Mouse (Mus musculus) kidney, postnatal 25 days (tissue): ENCODE data around the gene Fam227b.

Experiments used
- DNase-seq, 2 experiments: peaks; one replicate each; pipeline ENCODE4 v3.0.0; 2021; ENCODE audit warnings: mixed read lengths in 2 of 2

Gene Fam227b

DNA sequence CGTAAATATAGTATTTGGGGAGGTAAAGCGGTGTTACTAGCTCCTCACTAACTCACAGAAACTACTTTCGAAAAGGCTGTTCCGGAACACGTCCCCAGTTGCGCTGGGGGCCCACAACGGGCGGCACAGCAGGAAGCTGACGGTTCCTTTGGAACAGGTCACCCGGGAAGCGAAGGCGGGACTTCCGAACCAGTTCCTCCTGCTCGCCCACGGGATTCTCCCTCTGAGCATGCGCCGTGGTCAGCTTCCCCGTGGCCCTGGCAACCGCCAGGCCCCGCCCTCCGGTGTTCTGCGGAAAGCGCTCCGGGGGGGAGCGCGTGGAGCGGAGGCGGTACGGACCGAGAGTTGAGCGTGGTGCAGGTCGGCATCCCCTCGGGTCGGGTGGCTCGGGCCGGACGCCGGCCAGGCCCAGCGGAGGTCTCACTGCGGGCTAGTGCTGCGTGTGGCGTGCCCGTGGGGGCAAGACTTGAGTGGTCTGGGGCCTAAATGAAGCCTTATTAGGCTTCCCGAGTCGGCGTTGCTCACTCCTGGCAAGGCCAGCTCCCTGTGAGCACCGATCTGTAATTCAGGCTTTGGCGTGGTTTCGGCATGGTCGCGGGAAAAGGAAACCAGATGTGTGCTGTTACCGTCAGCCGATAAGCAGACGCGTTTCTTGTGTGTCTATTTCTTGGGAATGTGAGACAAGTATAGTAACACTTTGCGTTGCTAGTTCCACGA is at the start of gene Fam227b, which contains the start of gene Dtwd1:
Gene Fam227b, minus strand, starts transcription at position 150 of the 717 bp plus-strand sequence.
Gene Dtwd1, plus strand, starts transcription at position 287 of the 717 bp plus-strand sequence.
- peak; percentile 98 to 99 for DNase-seq

DNA sequence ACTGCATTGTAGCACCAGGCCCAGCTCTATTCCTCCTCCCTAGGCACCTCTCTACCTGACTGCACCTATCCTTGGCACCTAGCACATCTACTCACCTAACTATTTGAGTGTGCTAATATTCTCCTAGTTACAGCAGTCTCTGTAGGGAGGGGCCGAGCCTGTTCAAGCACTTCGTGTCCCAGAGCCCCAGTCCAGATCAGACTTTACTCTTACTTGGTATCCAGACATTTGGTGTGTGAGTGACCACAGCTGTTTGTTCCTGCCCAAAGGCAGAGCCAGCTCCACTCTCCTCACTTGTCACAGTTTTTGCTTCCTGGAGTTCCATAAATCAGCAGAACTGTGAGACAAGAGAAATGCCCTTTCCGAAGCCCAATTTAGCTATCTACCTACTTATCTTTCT is 47.2 kb upstream of the Fam227b start:
- DNase-seq, result no peak

DNA sequence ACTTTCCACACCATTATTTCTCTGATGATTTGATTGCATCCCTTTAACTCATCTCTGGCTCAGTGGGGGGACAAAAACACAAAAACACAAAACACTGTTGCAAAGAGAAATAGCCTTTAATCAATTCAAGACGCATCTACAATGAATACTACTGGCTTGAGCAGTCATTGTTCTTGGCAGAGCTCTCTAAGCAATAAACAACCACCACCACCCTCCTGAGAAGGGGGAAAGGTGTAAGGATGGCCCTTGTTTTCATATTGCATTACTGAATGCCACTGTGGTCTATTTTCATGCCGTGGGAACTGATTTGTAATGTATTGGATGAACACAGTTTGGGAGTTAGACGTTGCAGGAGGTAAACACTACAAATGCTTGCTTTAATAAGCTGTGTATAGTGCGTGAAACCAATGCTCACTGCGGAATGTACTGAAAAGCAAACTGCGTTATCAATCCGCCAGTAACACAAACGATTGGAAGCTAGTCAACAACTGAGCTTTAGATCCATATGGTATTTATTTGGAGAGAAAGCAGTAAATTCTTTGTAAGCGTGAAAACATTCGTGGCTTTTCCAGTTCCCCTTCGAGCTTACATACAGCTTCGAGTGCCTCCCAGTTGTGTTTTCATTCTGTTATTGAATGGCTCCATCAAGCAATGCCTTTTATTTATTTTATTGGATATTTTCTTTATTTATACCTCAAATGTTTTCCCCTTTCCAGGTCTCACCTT is 44.0 kb upstream of the Fam227b start:
- no peak for DNase-seq

DNA sequence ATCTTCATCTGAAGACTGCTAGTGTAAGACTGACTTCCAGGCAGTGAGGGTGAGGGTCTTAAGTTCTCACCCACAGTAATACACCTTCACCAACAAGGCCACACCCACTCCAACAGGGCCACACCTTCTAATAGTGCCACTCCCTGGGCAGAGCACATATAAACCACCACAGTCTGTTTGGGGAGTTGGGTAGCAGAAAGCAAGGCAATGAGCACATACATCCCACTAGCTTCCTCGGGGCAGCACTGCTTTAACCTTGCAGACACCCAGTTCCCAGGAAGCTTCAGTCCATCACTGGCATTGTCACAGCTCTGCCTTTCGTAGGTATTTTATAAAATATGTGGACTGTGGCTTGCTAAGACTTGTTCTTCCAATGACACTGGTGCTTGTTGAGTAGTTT is 40.3 kb upstream of the Fam227b start:
- no peak for DNase-seq

DNA sequence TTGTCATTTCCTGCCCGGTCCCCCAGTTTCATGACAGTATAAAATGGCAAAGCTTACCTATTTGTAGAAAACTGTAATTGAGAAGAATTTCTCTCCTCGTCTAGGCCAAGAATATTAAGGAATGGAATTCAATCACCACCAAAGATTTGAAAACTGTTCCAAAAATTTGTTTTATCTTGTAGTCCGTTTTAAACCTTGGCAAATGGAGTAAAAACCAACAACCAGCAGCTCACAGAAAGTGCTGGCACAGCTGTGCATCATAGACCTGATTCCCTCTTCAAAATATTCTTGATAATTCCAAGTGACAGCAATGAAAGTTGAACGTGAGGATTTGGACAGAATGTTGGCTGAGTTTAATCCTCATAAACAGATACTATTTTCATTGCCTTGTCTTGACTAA is 39.5 kb upstream of the Fam227b start:
- no peak for DNase-seq

DNA sequence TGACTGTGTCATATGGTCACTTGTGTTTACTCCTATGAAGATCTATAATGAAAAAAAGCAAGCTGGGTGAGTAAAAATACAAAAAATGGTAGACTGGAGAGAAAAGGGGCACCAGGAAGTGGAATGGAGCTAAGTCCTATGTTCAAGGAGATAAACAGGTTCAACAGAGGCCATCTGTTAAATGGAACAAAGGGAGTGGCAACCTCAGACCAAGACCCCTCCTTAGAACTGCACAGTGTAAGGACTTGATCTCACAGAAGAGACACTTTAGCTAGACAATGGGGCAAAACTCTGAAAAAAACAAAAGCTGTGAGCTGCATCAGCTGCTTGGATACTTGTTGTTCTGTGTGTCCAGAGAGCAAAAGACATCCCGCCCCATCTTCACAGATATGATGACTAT is 19.6 kb upstream of the Fam227b start:
- no peak for DNase-seq

DNA sequence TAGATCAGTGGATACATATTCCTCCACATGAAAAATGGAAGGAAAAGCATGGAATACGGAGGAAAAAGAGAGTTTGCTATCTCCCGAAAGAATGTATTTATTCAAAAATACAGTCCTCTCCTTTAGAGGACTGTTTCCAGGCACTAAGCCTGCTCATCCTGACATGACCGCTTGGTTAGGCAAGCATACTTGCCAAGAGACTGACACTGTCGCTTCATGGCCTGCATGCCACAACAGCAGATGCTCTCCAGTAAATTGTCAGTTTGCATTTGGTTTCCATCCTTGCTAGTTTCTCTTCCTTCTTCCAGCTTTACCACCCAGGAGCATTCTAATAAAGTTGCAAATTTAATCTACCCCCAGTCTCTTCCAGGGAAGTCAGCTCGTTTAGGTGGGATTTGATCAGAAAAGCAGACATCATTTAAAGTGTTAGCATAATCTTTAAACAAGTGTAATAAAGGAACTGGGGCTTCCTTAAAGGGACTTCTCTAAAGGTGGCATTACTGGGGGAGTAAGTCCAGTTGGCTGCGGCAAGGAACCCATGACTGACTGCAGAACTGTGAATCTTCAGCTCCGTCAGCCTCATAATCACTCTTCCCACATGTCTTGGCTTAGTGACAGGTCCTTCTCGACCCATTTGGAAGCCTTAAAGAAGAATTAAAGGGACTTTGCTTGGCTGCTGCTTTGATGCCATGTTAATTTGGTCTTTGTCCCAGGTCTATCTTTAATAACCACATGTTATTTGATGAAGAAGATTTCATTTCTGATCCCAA is 15.2 kb upstream of the Fam227b start:
- no peak for DNase-seq

DNA sequence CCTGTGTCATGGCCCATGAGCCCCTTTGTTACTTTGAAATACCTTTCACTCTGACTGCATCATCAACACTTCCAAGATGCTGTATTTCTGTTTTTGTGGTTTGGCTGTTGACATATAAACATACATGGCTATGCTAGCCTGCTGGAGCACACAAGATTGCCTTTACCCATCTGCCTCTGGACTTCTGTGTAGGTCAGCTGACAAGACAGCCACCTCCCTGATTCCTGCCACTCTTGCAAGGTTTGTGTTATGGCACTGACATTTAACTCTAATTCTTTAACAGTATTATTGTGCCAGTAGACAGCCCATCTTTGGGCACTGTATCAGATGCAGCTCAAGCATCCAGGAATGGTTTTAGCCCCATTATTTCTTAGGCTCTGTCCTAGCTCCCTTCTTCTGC is 14.5 kb upstream of the Fam227b start:
- no peak for DNase-seq

DNA sequence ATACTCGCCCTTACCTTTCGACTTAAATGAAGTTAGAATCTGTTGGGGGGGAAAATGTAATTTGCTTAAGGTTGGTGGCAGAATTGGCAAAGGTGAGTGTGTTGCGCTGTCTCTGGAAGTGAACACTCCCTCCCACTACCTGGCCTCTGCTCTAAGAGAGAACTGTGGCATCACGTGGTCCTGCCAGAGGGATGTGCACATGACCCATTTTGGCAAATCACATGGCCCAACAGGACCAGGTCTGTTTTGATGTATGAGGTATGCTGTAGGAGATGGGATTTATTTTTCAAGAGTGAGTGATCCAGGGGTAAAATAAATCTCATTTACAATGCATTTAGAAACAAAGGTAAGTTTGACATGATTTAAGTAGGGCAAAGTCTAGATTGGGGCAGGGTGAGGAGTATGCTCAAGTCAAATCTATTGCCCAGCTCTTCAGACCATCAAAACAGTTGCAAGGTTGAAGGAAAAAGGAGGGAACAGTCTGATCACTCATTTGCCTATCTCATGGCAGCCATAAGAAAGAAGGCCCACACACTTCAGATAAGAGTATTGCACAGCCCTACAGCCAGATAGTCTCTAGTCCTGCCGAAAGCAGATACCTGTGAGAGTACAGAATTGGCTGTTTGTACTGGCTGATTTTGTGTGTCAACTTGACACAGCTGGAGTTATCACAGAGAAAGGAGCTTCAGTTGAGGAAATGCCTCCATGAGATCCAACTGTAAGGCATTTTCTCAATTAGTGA is 13.6 kb upstream of the Fam227b start:
- no peak for DNase-seq

DNA sequence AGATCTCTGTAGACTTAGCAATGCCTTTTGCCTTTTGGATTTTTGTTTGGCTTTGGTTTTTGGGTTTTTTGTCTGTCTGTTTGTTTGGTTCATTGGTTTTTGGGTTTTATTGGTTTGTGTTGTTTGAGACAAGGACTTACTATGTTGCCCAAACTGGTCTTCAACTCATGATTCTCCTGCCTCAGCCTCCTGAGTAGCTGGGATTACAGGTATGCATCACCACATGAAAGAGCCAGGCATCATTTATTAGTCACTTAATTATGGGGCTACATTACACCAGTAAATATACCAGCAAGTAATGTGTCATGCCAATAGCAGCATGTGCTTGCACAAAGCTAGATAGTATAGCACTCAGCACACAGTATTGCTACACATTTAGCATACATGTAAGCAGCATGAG is 4.1 kb downstream of the Fam227b start:
- no peak for DNase-seq

DNA sequence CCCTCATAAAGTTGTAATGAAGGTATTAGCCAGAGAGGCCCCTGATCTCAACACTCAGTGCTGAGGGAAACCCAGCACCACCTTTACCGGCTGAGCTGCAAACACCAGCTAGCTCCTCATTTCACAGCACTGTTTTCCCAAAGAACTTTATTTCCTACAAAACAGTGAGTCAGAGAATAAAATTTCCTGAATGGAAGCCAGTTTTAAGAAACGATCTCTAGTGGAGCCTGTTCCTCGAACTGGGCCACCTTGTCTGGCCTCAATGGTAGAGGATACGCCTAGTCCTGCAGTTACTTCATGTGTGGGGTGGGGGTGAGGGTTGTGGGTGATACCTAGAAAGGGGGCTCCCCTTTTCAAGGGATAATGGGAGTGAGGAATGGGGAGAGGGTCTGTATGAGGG is 57.2 kb downstream of the Fam227b start:
- no peak for DNase-seq

DNA sequence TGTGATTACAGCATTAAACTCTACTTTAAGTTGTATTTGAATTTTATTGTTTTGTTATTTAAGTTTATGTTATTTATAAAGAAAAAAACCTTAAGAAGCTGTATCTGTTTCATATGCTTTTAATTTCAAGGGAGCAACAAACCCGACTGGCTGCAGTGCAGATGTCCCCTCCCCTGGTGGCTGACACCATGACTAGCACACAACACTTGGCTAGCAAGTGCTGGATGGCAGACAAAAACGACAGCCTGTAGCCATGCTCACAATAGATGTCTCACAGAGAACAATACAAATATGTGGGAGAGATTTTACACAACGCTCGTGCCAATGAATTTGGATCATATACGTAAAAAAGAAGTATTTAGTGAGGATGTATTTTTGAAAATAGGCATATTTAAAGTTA is 61.4 kb downstream of the Fam227b start:
- DNase-seq, result no peak

DNA sequence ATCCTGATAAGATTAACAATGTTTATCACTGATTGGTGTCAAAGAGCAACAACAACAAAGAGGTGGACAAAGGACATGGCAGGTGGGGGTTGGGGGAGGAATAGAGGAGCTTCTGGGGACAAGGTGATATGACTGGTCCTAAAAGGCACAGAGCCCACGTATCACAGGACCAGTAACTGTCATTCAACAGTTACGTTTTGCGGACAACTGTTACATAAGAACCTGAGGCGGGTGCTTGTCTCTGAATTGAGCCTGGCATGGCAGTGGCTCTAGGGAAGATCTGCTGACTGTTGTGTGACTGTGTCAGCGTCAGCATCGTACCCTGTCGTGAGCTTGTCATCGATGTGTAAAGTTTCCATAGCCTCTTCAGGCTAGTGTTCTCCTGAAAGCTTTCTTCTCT is 65.6 kb downstream of the Fam227b start:
- no peak for DNase-seq

DNA sequence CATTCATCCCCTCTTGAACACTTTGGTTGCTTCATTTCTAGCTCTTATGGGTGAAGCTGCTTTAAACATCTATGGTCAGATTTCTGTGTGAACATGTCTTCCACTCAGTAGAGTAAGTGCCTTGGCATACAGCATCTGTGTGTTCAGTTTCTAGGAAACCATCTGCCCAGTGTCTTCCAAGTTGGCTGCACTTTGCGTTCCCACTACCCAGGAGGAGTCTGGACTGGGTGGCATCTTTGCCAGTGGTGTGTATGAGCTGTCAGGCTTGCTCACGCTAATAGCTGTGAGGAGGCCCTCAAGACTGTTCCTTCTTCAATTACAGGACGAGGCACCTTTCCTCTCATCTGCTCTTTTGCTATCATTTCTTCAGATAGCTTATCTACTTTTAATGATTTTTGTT is 67.5 kb downstream of the Fam227b start:
- DNase-seq, result no peak

DNA sequence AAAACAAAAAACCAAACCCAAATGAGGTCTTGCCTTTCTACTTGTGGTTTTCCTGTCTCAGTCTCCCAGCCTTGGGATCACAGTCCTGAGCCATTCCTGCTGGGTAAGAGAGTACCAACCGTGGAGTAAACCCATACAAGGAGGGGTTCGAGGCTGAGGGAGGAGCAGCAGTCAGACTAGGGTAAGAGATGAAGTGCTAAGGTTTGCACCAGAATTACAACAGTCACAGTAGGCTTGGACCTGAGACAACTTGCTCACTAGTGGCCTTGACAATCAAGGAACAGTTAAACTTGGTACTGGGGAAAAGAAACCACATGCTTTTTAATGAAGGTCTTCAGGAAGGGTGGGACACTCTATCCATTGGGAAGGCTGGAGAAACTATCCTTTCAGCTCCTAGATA is 72.7 kb downstream of the Fam227b start:
- no peak for DNase-seq

DNA sequence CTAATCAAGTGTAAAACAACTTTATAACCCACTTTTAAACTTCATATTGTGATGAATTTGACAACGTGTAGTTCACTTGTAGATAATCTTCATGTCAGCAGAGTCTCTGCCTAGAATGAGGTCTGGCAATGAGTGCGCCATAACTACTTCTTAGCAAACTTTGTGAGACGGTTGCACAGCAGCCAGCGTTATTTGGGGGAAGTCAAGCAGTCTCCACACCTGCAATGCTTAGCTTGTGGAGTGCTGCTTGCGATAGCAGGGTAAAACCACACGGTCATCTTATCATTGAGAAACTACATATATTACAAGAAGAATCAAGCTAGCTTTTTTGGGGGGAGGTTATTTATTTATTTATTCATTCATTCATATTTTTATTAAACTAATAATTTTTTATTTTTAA is 75.3 kb downstream of the Fam227b start:
- no peak for DNase-seq

DNA sequence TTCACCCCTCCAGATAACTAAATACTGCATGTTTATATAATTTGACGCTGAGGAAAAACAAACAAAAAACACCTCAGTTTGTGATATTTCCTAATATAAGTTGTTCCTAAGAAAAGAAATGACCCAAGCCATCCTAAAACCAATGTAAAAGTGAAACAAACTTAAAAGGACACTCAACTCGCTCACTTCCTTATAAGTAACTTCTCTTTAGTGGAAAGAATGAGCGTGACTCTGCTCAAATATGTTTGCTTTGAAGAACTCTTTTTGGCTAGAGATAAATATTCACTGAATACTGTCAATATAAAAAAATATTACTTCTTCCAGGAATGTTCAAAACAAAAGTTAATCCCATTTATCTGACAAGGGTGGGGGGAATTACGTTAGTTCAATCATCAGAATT is 78.1 kb downstream of the Fam227b start:
- no peak for DNase-seq

DNA sequence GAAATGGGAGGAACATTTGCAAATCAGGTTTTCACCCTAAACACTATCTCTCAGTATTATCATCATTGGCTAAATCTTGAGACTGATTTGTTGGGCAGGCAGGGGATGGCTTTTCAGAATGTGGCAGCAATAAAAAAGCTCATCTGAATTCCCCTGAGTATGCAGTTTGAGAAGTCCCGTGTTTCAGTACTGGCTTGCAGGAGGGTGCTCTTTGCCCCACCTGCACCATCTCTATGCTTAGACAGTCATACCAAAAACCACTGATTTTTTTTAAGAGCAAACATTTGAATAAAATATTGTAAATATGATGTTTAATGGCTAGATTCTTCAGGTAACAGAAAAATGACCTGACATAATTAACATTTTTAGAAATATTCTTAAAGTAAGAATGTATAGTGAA is 82.1 kb downstream of the Fam227b start:
- no peak for DNase-seq

DNA sequence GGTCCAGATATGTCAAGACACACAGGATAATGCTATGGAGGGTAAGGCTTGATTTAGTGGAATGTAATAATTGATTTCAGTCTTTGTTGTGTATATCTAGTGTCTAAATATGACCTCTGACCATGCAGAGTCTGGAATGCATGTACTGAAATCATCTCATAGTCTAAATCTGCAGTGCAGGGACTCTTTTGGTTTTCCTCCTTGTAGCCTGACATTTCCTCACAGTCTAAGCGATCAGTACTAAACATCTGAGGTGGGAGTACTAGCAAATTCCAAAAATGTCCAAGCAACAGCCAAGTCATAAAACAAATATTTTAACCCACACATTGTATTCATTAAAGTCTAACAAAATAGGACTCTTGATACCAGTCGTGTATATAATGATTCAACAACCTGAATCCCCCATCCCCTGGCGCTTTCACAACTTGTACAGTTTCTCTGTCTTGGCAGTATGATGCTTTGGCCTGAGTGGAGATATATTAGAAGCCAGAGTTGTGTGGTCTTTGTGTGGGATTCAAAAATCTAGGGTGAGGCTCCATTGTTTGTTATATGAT is 86.4 kb downstream of the Fam227b start:
- DNase-seq, result no peak

DNA sequence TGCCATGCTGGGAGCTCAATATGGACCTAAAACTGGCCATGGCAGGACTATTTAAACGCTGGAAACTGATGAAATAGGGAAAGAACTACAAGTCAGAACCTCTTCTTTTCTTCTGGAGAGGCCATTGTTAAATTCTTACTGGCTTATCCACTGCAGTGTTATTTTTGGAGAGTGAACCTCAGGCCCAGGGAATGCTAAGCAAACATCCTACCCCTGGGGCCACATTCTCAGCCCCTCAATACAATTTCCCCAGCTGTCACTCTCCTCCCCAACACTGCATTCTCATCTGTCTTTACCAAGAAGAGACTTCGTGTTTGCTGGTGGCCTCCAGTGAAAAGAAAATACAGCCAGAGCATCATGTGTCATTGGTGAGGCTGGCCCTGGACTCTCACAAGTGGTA is 87.0 kb downstream of the Fam227b start:
- DNase-seq, result no peak

DNA sequence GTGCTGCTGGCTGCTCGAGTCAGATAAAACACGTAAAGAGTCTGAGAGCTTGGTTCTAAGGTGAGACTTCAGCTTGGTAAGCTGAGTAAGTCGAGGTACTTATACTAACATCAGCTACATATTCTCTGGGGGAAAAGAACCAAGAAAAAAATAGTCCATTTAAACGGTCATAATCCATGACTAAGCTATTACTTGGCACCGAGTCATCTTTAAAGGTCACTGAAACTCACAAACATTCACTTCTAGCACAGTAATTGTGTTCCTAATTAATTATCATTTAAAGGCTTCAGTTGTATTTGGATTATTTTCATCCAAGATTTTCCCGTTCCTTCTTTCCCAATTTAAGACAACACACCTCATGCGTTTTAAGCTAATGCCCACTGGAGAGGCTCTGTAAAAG is 88.9 kb downstream of the Fam227b start:
- no peak for DNase-seq

DNA sequence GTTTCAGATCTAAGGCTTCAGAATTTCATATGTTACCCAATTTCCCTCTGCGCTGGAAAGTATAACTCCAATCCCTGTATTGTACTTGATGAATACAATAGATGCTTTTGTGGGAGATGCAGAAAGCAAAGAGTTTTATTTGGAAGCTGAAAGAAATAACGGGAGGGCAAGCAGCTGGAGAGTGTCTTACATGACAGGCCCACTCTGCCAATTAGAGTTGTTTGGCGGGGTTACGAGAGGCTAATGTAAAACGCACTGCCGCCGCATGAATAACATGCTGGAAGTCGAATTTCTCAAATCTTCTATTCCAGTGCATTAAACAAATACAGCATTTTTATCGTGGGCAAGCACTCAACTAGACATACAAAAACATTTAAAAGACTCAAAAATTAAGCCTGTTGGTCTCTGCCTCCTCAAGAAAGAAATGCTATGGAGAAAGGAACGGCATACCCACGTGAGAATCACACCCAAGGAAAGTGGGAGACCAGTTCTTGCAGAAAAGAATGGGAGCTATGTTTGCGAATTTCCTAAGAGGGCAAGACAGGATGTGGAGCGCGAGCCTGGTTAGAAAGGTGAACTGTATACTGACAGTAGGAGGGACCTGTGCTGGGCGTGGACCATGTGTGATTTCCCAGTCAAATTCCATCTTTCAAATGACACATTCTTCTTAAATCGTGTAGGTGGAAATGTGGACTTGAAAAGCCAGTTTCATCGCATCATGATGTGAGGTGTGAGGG is 90.6 kb downstream of the Fam227b start:
- peak in 1 of 2 experiments; percentile 8 for DNase-seq
